Mouse (Mus musculus): ENCODE data around the gene Lrp5. TPM values are rescaled to one million over a fixed set of nuclear protein-coding genes. Genes with fewer than 3 reads are reported as not detected.

Lrp5 gene
- total and polyA plus RNA-seq, 2 experiments from 2014 or later = 1.1 to 17.6 TPM

- ATAC-seq (peak; percentile 68; the same call in 1 of the 2 replicates), DNase-seq (ENCODE audit: low spot score) (peak; percentile 39)
- no peaks in the 10 kb centered on the region for H3K4me1 ChIP-seq (ENCODE audit: insufficient read depth, low read length)
- WGBS = 68% methylated on average over 5 of the region's 5 CpGs
- TF ChIP-seq CTCF (IDR thresholded peaks at IDR 0.05; ENCODE audit: low read depth) = peak; percentile 77
- no peak overlapping the region for H3K4me3 ChIP-seq (ENCODE audit: low read length)
- H3K9me3 ChIP-seq (ENCODE audit: low read length) = no peaks in the 10 kb centered on the region
- no peaks in the 10 kb centered on the region for H3K36me3 ChIP-seq (ENCODE audit: insufficient read depth, low read length)
- H3K27me3 ChIP-seq (ENCODE audit: insufficient read depth, low read length) = no peaks in the 10 kb centered on the region
- no peak overlapping the region for H3K27ac ChIP-seq
- H3K4me2 ChIP-seq (ENCODE audit: low read depth, low read length) = no peak overlapping the region
- no peak overlapping the region for H3K9ac ChIP-seq (replicated peaks; ENCODE audit: low read length)
Measured at GRCm38 (mm10) chr19:3623824-3624223, 62.5 kb downstream of the Lrp5 start.

- WGBS = 97% methylated on average over 4 of the region's 4 CpGs
- TF ChIP-seq CTCF (IDR thresholded peaks at IDR 0.05; ENCODE audit: low read depth) = no peak
- H3K4me2 ChIP-seq (ENCODE audit: low read depth, low read length) = no peak overlapping the region
- no peaks in the 10 kb centered on the region for H3K36me3 ChIP-seq (ENCODE audit: insufficient read depth, low read length)
- no peaks in the 10 kb centered on the region for H3K27me3 ChIP-seq (ENCODE audit: insufficient read depth, low read length)
- H3K9ac ChIP-seq (replicated peaks; ENCODE audit: low read length) = no peak overlapping the region
- H3K4me1 ChIP-seq (ENCODE audit: insufficient read depth, low read length) = no peaks in the 10 kb centered on the region
- ATAC-seq = no peak
- DNase-seq (ENCODE audit: low spot score) = no peak
- no peak overlapping the region for H3K27ac ChIP-seq
- H3K4me3 ChIP-seq (ENCODE audit: low read length) = no peak overlapping the region
- no peaks in the 10 kb centered on the region for H3K9me3 ChIP-seq (ENCODE audit: low read length)
Measured at GRCm38 (mm10) chr19:3623294-3623693, 63.1 kb downstream of the Lrp5 start.

GRCm38 (mm10) chr19:3620871-3621270, 65.5 kb downstream of the Lrp5 start:
- H3K4me2 ChIP-seq (ENCODE audit: low read depth, low read length) = no peak overlapping the region
- H3K4me1 ChIP-seq (ENCODE audit: insufficient read depth, low read length) = no peaks in the 10 kb centered on the region
- ATAC-seq (peak; percentile 27; the same call in 1 of the 2 replicates), DNase-seq (ENCODE audit: low spot score) (peak; percentile 32)
- H3K9ac ChIP-seq (replicated peaks; ENCODE audit: low read length) = no peak overlapping the region
- H3K27ac ChIP-seq = no peak overlapping the region
- H3K9me3 ChIP-seq (ENCODE audit: low read length) = no peaks in the 10 kb centered on the region
- H3K36me3 ChIP-seq (ENCODE audit: insufficient read depth, low read length) = no peaks in the 10 kb centered on the region
- no peak overlapping the region for H3K4me3 ChIP-seq (ENCODE audit: low read length)
- 76% methylated on average over 10 of the region's 10 CpGs for WGBS
- no peaks in the 10 kb centered on the region for H3K27me3 ChIP-seq (ENCODE audit: insufficient read depth, low read length)
- no peak for TF ChIP-seq CTCF (IDR thresholded peaks at IDR 0.05; ENCODE audit: low read depth)

GRCm38 (mm10) chr19:3619359-3619758, 67.0 kb downstream of the Lrp5 start:
- 85% methylated on average over 2 of the region's 2 CpGs for WGBS
- peak; percentile 37; the same call in 1 of the 2 replicates for TF ChIP-seq CTCF (IDR thresholded peaks at IDR 0.05; ENCODE audit: low read depth)

GRCm38 (mm10) chr19:3613991-3614390, 72.4 kb downstream of the Lrp5 start:
- ATAC-seq (no peak), DNase-seq (ENCODE audit: low spot score) (no peak)
- no peaks in the 10 kb centered on the region for H3K9me3 ChIP-seq (ENCODE audit: low read length)
- H3K4me2 ChIP-seq (ENCODE audit: low read depth, low read length) = no peak overlapping the region
- no peak for TF ChIP-seq CTCF (IDR thresholded peaks at IDR 0.05; ENCODE audit: low read depth)
- H3K27ac ChIP-seq = no peak overlapping the region
- H3K36me3 ChIP-seq (ENCODE audit: insufficient read depth, low read length) = peaks cover 5% of the 10 kb centered on the region; the same call in 1 of the 2 replicates
- no peaks in the 10 kb centered on the region for H3K27me3 ChIP-seq (ENCODE audit: insufficient read depth, low read length)
- H3K9ac ChIP-seq (replicated peaks; ENCODE audit: low read length) = no peak overlapping the region
- H3K4me3 ChIP-seq (ENCODE audit: low read length) = no peak overlapping the region
- H3K4me1 ChIP-seq (ENCODE audit: insufficient read depth, low read length) = no peaks in the 10 kb centered on the region
- 93% methylated on average over 10 of the region's 10 CpGs for WGBS

More at GRCm38 (mm10) chr19:3619359-3619758, 67.0 kb downstream of the Lrp5 start:
- no peaks in the 10 kb centered on the region for H3K4me1 ChIP-seq (ENCODE audit: insufficient read depth, low read length)
- 0 out of 2 replicates have a peak, but pooled peaks cover 4% of the 10 kb centered on the region for H3K36me3 ChIP-seq (ENCODE audit: insufficient read depth, low read length)
- no peaks in the 10 kb centered on the region for H3K9me3 ChIP-seq (ENCODE audit: low read length)
- H3K4me2 ChIP-seq (ENCODE audit: low read depth, low read length) = no peak overlapping the region
- H3K4me3 ChIP-seq (ENCODE audit: low read length) = no peak overlapping the region
- no peak for ATAC-seq
- H3K9ac ChIP-seq (replicated peaks; ENCODE audit: low read length) = no peak overlapping the region
- DNase-seq (ENCODE audit: low spot score) = no peak
- no peaks in the 10 kb centered on the region for H3K27me3 ChIP-seq (ENCODE audit: insufficient read depth, low read length)
- no peak overlapping the region for H3K27ac ChIP-seq

GRCm38 (mm10) chr19:3612534-3613273, 73.7 kb downstream of the Lrp5 start:
- H3K36me3 ChIP-seq (ENCODE audit: insufficient read depth, low read length) = peaks cover 5% of the 10 kb centered on the region; the same call in 1 of the 2 replicates
- H3K4me3 ChIP-seq (ENCODE audit: low read length) = no peak overlapping the region
- no peaks in the 10 kb centered on the region for H3K9me3 ChIP-seq (ENCODE audit: low read length)
- ATAC-seq = no peak
- H3K27me3 ChIP-seq (ENCODE audit: insufficient read depth, low read length) = no peaks in the 10 kb centered on the region
- 96% methylated on average over 4 of the region's 4 CpGs for WGBS
- H3K4me1 ChIP-seq (ENCODE audit: insufficient read depth, low read length) = no peaks in the 10 kb centered on the region
- no peak overlapping the region for H3K27ac ChIP-seq
- H3K9ac ChIP-seq (replicated peaks; ENCODE audit: low read length) = no peak overlapping the region
- H3K4me2 ChIP-seq (ENCODE audit: low read depth, low read length) = no peak overlapping the region
- DNase-seq (ENCODE audit: low spot score) = no peak
- TF ChIP-seq CTCF (IDR thresholded peaks at IDR 0.05; ENCODE audit: low read depth) = no peak

GRCm38 (mm10) chr19:3611730-3612129, 74.6 kb downstream of the Lrp5 start:
- Histone ChIP-seq H3K4me1 (ENCODE audit: insufficient read depth, low read length) (no peaks in the 10 kb centered on the region), H3K27ac (no peak overlapping the region), H3K9ac (replicated peaks; ENCODE audit: low read length) (no peak overlapping the region), H3K9me3 (ENCODE audit: low read length) (no peaks in the 10 kb centered on the region), H3K27me3 (ENCODE audit: insufficient read depth, low read length) (no peaks in the 10 kb centered on the region), H3K4me2 (ENCODE audit: low read depth, low read length) (no peak overlapping the region), H3K4me3 (ENCODE audit: low read length) (no peak overlapping the region), H3K36me3 (ENCODE audit: insufficient read depth, low read length) (peaks cover 5% of the 10 kb centered on the region; the same call in 1 of the 2 replicates)
- no peak for ATAC-seq
- no peak for TF ChIP-seq CTCF (IDR thresholded peaks at IDR 0.05; ENCODE audit: low read depth)
- no peak for DNase-seq (ENCODE audit: low spot score)
- WGBS = 88% methylated on average over 8 of the region's 8 CpGs
